Mouse (Mus musculus) forebrain, postnatal 0 days (tissue): ENCODE measurements around the gene Crk. TPM values are rescaled to one million over a fixed set of nuclear protein-coding genes. Genes with fewer than 3 reads are reported as not detected.

Experiments used
- ATAC-seq: fragments of 200-750 bp; cut with Nextera tagmentation; 2 replicates; pipeline ENCODE4 v1.8.0; 2017; ENCODE audit warnings: mild to moderate bottlenecking, moderate library complexity
- DNase-seq: peaks from one replicate; pipeline ENCODE4 v3.0.0-alpha.2; 2015
- H3K27ac ChIP-seq: fragments of 300-500 bp; sonication (generic); 2 replicates; pipeline ENCODE4 v1.5.1; 2014; ENCODE audit warnings: low read depth, mild to moderate bottlenecking, antibody characterized with exemption, low read length, moderate library complexity, mixed read lengths
- H3K27me3 ChIP-seq: fragments of 300-500 bp; sonication (generic); 2 replicates; pipeline ENCODE4 v1.6.1; 2014; ENCODE audit warnings: mild to moderate bottlenecking, low read length, mixed read lengths; ENCODE audit not compliant: insufficient read depth
- H3K36me3 ChIP-seq: fragments of 300-500 bp; sonication (generic); 2 replicates; pipeline ENCODE4 v1.6.1; 2014; ENCODE audit warnings: mild to moderate bottlenecking, moderate library complexity; ENCODE audit not compliant: insufficient read depth
- H3K4me1 ChIP-seq: fragments of 300-500 bp; sonication (generic); 2 replicates; pipeline ENCODE4 v1.6.1; 2014; ENCODE audit warnings: antibody characterized with exemption; ENCODE audit not compliant: insufficient read depth
- H3K4me2 ChIP-seq: fragments of 300-500 bp; sonication (generic); 2 replicates; pipeline ENCODE4 v1.6.1; 2014; ENCODE audit warnings: low read depth, mild to moderate bottlenecking, moderate library complexity
- H3K4me3 ChIP-seq: fragments of 300-500 bp; sonication (generic); 2 replicates; pipeline ENCODE4 v1.5.1; 2014; ENCODE audit warnings: low read depth, low read length, mixed read lengths
- H3K9ac ChIP-seq: fragments of 300-500 bp; sonication (generic); 2 replicates; pipeline ENCODE4 v1.6.1; 2014; ENCODE audit warnings: mild to moderate bottlenecking
- H3K9me3 ChIP-seq: fragments of 300-500 bp; sonication (generic); 2 replicates; pipeline ENCODE4 v1.6.1; 2016; ENCODE audit warnings: low read length
- CTCF ChIP-seq: sonication (generic); IDR thresholded peaks from 2 replicates; pipeline ENCODE4 v1.5.1; 2016; ENCODE audit warnings: antibody characterized with exemption, control low read depth, low read depth
- WGBS: fragments of 180-500 bp; shearing (Covaris S2); extraction: QIAGEN DNeasy Blood & Tissue Kit; methylation state at CpG from one replicate; pipeline ENCODE4 v1.1.7; 2014; 5-methylcytosine and 5-hydroxymethylcytosine counted together
- polyA plus RNA-seq: library from polyadenylated mRNA; unstranded; fragments of >200 nt; fragmentation: Nextera tagmentation; extraction: Ambion mirVana; gene quantifications from 2 replicates; pipeline ENCODE4 v1.2.1, GENCODE M21; 2015
- total RNA-seq: library from RNA; depleted of rRNA; stranded (reverse); fragments of >200 nt; gene quantifications from 2 replicates; pipeline ENCODE4 v1.2.3, GENCODE M21; 2014

Gene Crk
- total and polyA plus RNA-seq, 2 experiments from 2014 or later = 89.8 to 93.4 TPM

- H3K4me1 ChIP-seq = peaks cover 23% of the 10 kb centered on the region
- WGBS = under 1% methylated on average over 54 of the region's 54 CpGs
- peak overlapping the region; percentile 55 for H3K4me3 ChIP-seq
- H3K27me3 ChIP-seq = no peaks in the 10 kb centered on the region
- H3K36me3 ChIP-seq = no peaks in the 10 kb centered on the region
- H3K9me3 ChIP-seq = no peaks in the 10 kb centered on the region
- DNase-seq (peak; percentile 70), ATAC-seq (peak; percentile 62)
- H3K4me2 ChIP-seq = peak overlapping the region; percentile 85
- no peak for TF ChIP-seq CTCF
- H3K27ac ChIP-seq = peak overlapping the region; percentile 72
- H3K9ac ChIP-seq = peak overlapping the region; percentile 79
Measured at GRCm38 (mm10) chr11:75651426-75652221, 27.4 kb upstream of the Crk start.

- peak overlapping the region; percentile 55 for H3K4me3 ChIP-seq
- TF ChIP-seq CTCF = no peak
Measured at GRCm38 (mm10) chr11:75652222-75652941, 26.7 kb upstream of the Crk start.

GRCm38 (mm10) chr11:75652942-75653684 is 25.9 kb upstream of the Crk start:
- no peak for DNase-seq
- H3K9ac ChIP-seq = no peak overlapping the region
- no peak for ATAC-seq
- 39% methylated on average over 14 of the region's 14 CpGs for WGBS
- H3K4me1 ChIP-seq = peaks cover 14% of the 10 kb centered on the region
- no peak for TF ChIP-seq CTCF
- no peaks in the 10 kb centered on the region for H3K27me3 ChIP-seq
- H3K4me3 ChIP-seq = no peak overlapping the region
- H3K9me3 ChIP-seq = no peaks in the 10 kb centered on the region
- no peaks in the 10 kb centered on the region for H3K36me3 ChIP-seq
- peak overlapping the region; percentile 87; the same call in 1 of the 2 replicates for H3K4me2 ChIP-seq
- no peak overlapping the region for H3K27ac ChIP-seq

More at GRCm38 (mm10) chr11:75652222-75652941, 26.7 kb upstream of the Crk start:
- no peak for ATAC-seq
- 28% methylated on average over 20 of the region's 20 CpGs for WGBS
- no peak for DNase-seq
- Histone ChIP-seq H3K9ac (peak overlapping the region; percentile 79), H3K36me3 (no peaks in the 10 kb centered on the region), H3K4me2 (peak overlapping the region; percentile 85), H3K9me3 (no peaks in the 10 kb centered on the region), H3K27me3 (no peaks in the 10 kb centered on the region), H3K27ac (peak overlapping the region; percentile 72; the same call in 1 of the 2 replicates), H3K4me1 (peaks cover 19% of the 10 kb centered on the region)

- Histone ChIP-seq H3K4me2 (peak overlapping the region; percentile 87), H3K27ac (no peak overlapping the region), H3K9me3 (no peaks in the 10 kb centered on the region), H3K4me3 (peak overlapping the region; percentile 38), H3K9ac (peak overlapping the region; percentile 47), H3K27me3 (no peaks in the 10 kb centered on the region), H3K36me3 (no peaks in the 10 kb centered on the region), H3K4me1 (peaks cover 14% of the 10 kb centered on the region)
- peak; percentile 42 for DNase-seq
- peak; percentile 34; the same call in 1 of the 2 replicates for ATAC-seq
- no peak; the same call in 1 of the 2 replicates for TF ChIP-seq CTCF
- 3% methylated on average over 42 of the region's 45 CpGs for WGBS
Measured at GRCm38 (mm10) chr11:75653781-75654470, 25.1 kb upstream of the Crk start.

- Histone ChIP-seq H3K36me3 (no peaks in the 10 kb centered on the region; the same call in 1 of the 2 replicates), H3K9ac (peak overlapping the region; percentile 47; the same call in 1 of the 2 replicates), H3K4me1 (peaks cover 14% of the 10 kb centered on the region), H3K27ac (no peak overlapping the region; the same call in 1 of the 2 replicates), H3K4me2 (peak overlapping the region; percentile 87), H3K9me3 (no peaks in the 10 kb centered on the region), H3K4me3 (peak overlapping the region; percentile 38), H3K27me3 (no peaks in the 10 kb centered on the region)
- no peak for DNase-seq
- ATAC-seq = no peak
- 49% methylated on average over 25 of the region's 25 CpGs for WGBS
- TF ChIP-seq CTCF = no peak
Measured at GRCm38 (mm10) chr11:75654471-75655390, 24.3 kb upstream of the Crk start.
